Mouse (Mus musculus): ENCODE measurements at regions not wholly inside any gene's neighbourhood (a gene's known extent, or its start where the extent isn't known, plus 50 kb on each side); places are given as distances from the start of the nearest gene placed in this dataset.
"Not testable (repeated sequence)": the region's sequence is repeated elsewhere in the genome, so short reads cannot be mapped to it uniquely, and the experiment has no call there.

DNA sequence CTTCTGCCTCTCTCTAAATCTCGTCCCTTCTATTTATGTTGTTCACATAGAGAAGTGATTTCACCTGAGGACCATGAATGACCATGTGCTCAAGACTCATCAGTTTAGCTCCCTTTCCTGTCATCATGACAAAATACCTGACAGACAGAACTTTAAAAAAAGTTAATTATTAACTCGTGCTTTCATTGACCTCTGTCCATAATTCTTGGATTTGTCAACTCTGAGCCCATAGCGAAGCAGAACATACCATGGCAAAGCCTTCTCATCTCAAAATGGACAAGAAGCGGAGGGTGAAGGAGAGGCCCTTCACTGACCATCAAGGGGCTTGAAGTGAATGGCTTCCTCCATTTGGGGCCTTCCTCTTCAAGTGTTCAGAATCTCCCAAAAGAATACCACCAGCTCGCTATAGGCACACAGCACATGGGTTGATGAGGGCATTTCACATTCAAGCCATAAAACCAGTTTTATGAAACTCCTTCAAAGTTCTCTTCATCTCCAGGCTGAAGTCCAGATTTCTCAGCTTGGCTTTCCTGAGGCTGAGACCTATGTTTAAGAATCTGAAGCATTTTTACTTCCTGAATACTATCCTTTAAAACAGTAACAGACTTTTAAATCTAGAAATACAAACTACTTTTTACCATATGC, 144.0 kb upstream of the P2ry1 start:
- no peaks in the 10 kb centered on the region for H3K36me3 ChIP-seq (ENCODE audit: control insufficient read depth, insufficient read depth, low read length)
- H3K4me1 ChIP-seq (ENCODE audit: control insufficient read depth, insufficient read depth, low read length): no peaks in the 10 kb centered on the region
- H3K4me3 ChIP-seq (ENCODE audit: insufficient read depth, low read depth, low read length): no peak overlapping the region
- no peak overlapping the region for H3K27ac ChIP-seq (ENCODE audit: insufficient read depth, low read depth, low read length)
- DNase-seq: no peak
- H3K27me3 ChIP-seq (replicated peaks; ENCODE audit: control insufficient read depth, insufficient read depth, low read length): no peaks in the 10 kb centered on the region
- WGBS: 75% methylated on average over 5 of the region's 5 CpGs
- TF ChIP-seq POLR2A (IDR thresholded peaks at IDR 0.05; ENCODE audit: low read depth, low read length): no peak
- TF ChIP-seq CTCF (conservative IDR thresholded peaks at IDR 0.05; ENCODE audit: insufficient read depth, insufficient read length, low read depth, low read length): no peak

DNA sequence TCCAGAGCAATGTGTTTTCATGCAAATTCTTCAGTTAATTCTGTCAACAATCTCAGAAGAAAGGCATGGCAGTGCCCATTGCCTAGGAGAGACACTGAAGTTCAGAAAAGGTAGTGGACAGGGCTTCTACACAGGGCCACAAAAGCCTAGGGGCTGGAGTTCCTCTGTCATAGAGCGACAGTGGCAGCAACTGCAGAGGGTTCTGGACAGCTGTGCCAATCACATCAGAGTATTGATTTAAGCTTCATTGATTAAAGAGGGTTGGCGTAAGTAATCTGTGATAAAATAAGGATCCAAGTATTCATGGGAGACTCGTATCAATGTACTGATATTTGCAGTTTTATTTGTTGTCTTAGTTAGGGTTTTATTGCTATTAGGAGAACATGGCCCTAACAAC, 143.5 kb upstream of the P2ry1 start:
- no peaks in the 10 kb centered on the region for H3K4me1 ChIP-seq (ENCODE audit: control insufficient read depth, insufficient read depth, low read length)
- no peaks in the 10 kb centered on the region for H3K27me3 ChIP-seq (replicated peaks; ENCODE audit: control insufficient read depth, insufficient read depth, low read length)
- TF ChIP-seq POLR2A (IDR thresholded peaks at IDR 0.05; ENCODE audit: low read depth, low read length) (no peak), CTCF (conservative IDR thresholded peaks at IDR 0.05; ENCODE audit: insufficient read depth, insufficient read length, low read depth, low read length) (no peak)
- H3K4me3 ChIP-seq (ENCODE audit: insufficient read depth, low read depth, low read length): no peak overlapping the region
- H3K27ac ChIP-seq (ENCODE audit: insufficient read depth, low read depth, low read length): no peak overlapping the region
- WGBS: 92% methylated on average over 3 of the region's 3 CpGs
- DNase-seq: no peak
- H3K36me3 ChIP-seq (ENCODE audit: control insufficient read depth, insufficient read depth, low read length): no peaks in the 10 kb centered on the region

DNA sequence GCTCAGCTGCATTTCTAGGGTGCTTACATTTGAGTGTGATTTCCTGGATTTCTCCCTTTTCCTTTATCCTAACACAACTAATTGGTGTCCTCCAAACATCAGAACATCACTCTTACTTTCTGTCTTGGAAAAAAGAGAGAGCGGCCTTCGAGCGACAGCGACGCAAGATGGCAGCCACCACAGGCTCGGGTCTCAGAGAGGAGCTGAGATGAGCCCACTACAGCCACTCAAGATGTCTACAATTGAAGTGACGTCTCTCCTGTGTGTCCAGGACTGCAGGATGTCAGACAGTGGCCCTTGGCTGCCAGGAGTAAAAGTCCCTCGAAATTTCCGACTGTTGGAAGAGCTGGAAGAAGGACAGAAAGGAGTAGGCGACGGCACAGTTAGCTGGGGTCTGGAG, 125.7 kb upstream of the P2ry1 start:
- WGBS: 97% methylated on average over 11 of the region's 11 CpGs
- H3K4me1 ChIP-seq (ENCODE audit: control insufficient read depth, insufficient read depth, low read length); H3K36me3 ChIP-seq (ENCODE audit: control insufficient read depth, insufficient read depth, low read length); DNase-seq; H3K4me3 ChIP-seq (ENCODE audit: insufficient read depth, low read depth, low read length); H3K27me3 ChIP-seq (replicated peaks; ENCODE audit: control insufficient read depth, insufficient read depth, low read length); H3K27ac ChIP-seq (ENCODE audit: insufficient read depth, low read depth, low read length): not testable (repeated sequence)

DNA sequence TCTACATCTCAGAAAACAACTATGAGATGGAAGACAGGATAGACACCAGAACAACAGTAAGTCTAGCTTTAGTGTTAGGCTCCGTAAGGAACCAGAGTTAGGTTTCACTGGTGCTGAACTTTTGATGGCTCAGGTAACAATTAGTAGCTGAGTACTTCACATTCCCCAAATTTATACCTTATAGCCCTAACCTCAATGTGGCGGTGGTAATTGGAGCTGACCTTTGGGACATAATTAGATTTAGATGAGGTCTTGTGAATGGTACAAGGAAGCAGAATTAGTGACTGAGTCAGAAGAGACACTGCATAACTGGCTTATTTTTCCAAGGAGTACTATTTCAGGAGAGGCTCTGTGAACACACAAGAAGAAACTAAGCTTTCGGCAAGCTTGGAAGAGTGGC, 123.7 kb upstream of the P2ry1 start:
- no peak overlapping the region for H3K4me3 ChIP-seq (ENCODE audit: insufficient read depth, low read depth, low read length)
- 55% methylated on average over 3 of the region's 3 CpGs for WGBS
- no peaks in the 10 kb centered on the region for H3K4me1 ChIP-seq (ENCODE audit: control insufficient read depth, insufficient read depth, low read length)
- no peak overlapping the region for H3K27ac ChIP-seq (ENCODE audit: insufficient read depth, low read depth, low read length)
- no peak for TF ChIP-seq CTCF (conservative IDR thresholded peaks at IDR 0.05; ENCODE audit: insufficient read depth, insufficient read length, low read depth, low read length)
- no peak for TF ChIP-seq POLR2A (IDR thresholded peaks at IDR 0.05; ENCODE audit: low read depth, low read length)
- no peak for DNase-seq
- H3K27me3 ChIP-seq (replicated peaks; ENCODE audit: control insufficient read depth, insufficient read depth, low read length): no peaks in the 10 kb centered on the region
- H3K36me3 ChIP-seq (ENCODE audit: control insufficient read depth, insufficient read depth, low read length): no peaks in the 10 kb centered on the region

DNA sequence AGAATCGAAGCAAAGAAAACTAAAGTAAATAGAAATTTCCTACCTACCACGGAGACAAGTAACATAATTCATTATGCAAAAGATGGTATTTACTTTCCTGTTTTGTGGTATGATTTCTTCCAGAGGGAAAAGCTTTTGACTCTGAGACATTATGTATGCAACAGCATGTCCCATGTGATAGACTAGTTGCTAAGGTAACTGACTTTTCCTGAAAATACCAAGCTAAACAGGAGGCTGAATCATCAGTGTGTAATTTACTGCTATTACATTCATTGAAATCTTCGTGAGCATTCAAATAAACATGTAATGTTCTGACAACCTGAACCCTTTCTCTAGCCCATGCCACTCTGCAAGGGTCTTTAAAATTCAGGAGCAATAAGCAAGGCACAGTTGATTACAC, 118.6 kb upstream of the P2ry1 start:
- no peak for DNase-seq
- Histone ChIP-seq H3K36me3 (ENCODE audit: control insufficient read depth, insufficient read depth, low read length) (no peaks in the 10 kb centered on the region), H3K4me3 (ENCODE audit: insufficient read depth, low read depth, low read length) (no peak overlapping the region), H3K4me1 (ENCODE audit: control insufficient read depth, insufficient read depth, low read length) (no peaks in the 10 kb centered on the region), H3K27ac (ENCODE audit: insufficient read depth, low read depth, low read length) (no peak overlapping the region), H3K27me3 (replicated peaks; ENCODE audit: control insufficient read depth, insufficient read depth, low read length) (no peaks in the 10 kb centered on the region)
- WGBS: 47% methylated on average over 3 of the region's 3 CpGs
- TF ChIP-seq POLR2A (IDR thresholded peaks at IDR 0.05; ENCODE audit: low read depth, low read length) (no peak), CTCF (conservative IDR thresholded peaks at IDR 0.05; ENCODE audit: insufficient read depth, insufficient read length, low read depth, low read length) (no peak)

DNA sequence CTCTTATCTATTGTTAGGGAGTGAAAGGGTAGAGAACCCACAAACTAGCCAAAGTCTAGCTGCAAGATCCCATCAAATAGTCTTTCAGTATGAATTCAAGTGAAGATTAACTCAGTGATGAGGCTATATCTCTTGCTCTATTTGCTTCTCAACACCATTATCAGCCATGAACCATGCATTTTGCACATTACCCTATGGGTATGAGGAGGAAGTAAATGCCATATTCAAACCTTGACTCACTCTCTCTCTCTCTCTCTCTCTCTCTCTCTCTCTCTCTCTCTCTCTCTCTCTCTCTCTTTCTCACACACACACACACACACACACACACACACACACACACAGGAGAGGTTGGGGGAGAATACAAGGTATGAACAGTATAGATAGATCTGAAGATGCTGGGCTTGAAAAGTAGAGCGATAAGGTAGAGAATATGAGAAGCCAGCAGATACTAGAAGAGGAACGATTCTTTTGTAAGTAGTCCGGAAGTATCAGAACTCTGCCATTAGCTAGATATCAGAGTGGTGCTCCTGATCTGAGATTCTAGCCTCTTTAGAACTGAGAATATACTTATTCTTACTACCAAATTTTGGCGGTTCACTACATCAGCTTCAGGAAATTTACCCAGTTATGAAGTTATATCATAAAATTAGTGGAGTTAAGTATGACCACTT, 113.3 kb upstream of the P2ry1 start:
- Histone ChIP-seq H3K4me3 (ENCODE audit: insufficient read depth, low read depth, low read length) (no peak overlapping the region), H3K36me3 (ENCODE audit: control insufficient read depth, insufficient read depth, low read length) (no peaks in the 10 kb centered on the region), H3K27me3 (replicated peaks; ENCODE audit: control insufficient read depth, insufficient read depth, low read length) (no peaks in the 10 kb centered on the region), H3K27ac (ENCODE audit: insufficient read depth, low read depth, low read length) (no peak overlapping the region), H3K4me1 (ENCODE audit: control insufficient read depth, insufficient read depth, low read length) (no peaks in the 10 kb centered on the region)
- DNase-seq: no peak
- TF ChIP-seq POLR2A (IDR thresholded peaks at IDR 0.05; ENCODE audit: low read depth, low read length) (no peak), CTCF (conservative IDR thresholded peaks at IDR 0.05; ENCODE audit: insufficient read depth, insufficient read length, low read depth, low read length) (no peak)
- WGBS: 95% methylated on average over 4 of the region's 4 CpGs

DNA sequence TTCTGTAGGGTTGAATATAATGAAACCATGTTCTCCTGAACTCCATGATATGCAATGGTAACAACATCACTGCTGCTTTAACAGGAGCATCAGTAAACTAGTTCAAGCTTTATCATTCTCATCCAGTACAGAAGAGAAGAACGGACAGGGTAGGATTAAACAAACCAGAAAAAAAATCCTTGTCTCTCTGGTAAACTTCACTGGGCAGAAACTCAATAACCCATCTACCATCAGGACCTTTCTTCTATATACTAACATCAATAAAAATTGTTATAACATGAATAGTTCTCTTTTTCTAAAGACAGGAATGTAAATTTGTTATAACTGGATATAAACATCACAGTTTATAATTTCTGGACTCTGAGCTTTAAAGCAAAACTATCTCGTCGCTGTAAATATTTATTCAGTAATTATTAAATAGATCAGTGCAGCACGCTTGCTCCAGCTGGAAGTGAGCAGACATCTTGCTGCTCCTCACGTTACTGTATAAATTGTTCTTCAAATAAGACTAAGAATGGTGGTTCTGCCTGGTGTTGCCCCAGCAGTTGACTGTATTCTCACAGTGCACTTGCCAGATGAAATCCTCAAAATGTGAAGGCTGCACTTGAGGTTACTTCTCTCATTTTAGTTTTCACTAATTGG, 104.8 kb upstream of the P2ry1 start:
- DNase-seq: no peak
- Histone ChIP-seq H3K4me1 (ENCODE audit: control insufficient read depth, insufficient read depth, low read length) (no peaks in the 10 kb centered on the region), H3K4me3 (ENCODE audit: insufficient read depth, low read depth, low read length) (no peak overlapping the region), H3K36me3 (ENCODE audit: control insufficient read depth, insufficient read depth, low read length) (no peaks in the 10 kb centered on the region), H3K27ac (ENCODE audit: insufficient read depth, low read depth, low read length) (no peak overlapping the region), H3K27me3 (replicated peaks; ENCODE audit: control insufficient read depth, insufficient read depth, low read length) (no peaks in the 10 kb centered on the region)
- WGBS: 84% methylated on average over 5 of the region's 5 CpGs
- TF ChIP-seq POLR2A (IDR thresholded peaks at IDR 0.05; ENCODE audit: low read depth, low read length): no peak
- no peak for TF ChIP-seq CTCF (conservative IDR thresholded peaks at IDR 0.05; ENCODE audit: insufficient read depth, insufficient read length, low read depth, low read length)

All from kidney, adult 2 months (tissue).